Mouse (Mus musculus) 3134 (cell line): ENCODE results near the gene Igsf10.
"Not testable (repeated sequence)": the region's sequence is repeated elsewhere in the genome, so short reads cannot be mapped to it uniquely, and the experiment has no call there.

ENCODE experiments used
- DNase-seq: peaks from one replicate; pipeline ENCODE4 v3.0.0-alpha.2; 2011; ENCODE audit warnings: low spot score; ENCODE audit not compliant: insufficient read length; ENCODE audit errors: extremely low read depth

The Igsf10 gene

GRCm38 (mm10) chr3:59344065-59344905, at the start of gene Igsf10:
TSS of gene Igsf10 (minus strand) at chr3:59344394.
- DNase-seq: peak; percentile 4

- no peak for DNase-seq
These were observed 41.4 kb upstream of the Igsf10 start for GRCm38 (mm10) chr3:59385553-59385952.

- no peak for DNase-seq
These were observed 40.8 kb upstream of the Igsf10 start for GRCm38 (mm10) chr3:59385000-59385399.

- no peak for DNase-seq
These were observed 40.1 kb upstream of the Igsf10 start for GRCm38 (mm10) chr3:59384321-59384720.

- not testable (repeated sequence) for DNase-seq
These were observed 34.6 kb upstream of the Igsf10 start for GRCm38 (mm10) chr3:59378791-59379190.

GRCm38 (mm10) chr3:59361895-59362294, 17.7 kb upstream of the Igsf10 start:
- DNase-seq: no peak

GRCm38 (mm10) chr3:59360102-59360501, 15.9 kb upstream of the Igsf10 start:
- DNase-seq: no peak

GRCm38 (mm10) chr3:59354156-59354555, 10.0 kb upstream of the Igsf10 start:
- DNase-seq: peak; percentile 5

- no peak for DNase-seq
These were observed 7.6 kb upstream of the Igsf10 start for GRCm38 (mm10) chr3:59351768-59352167.

GRCm38 (mm10) chr3:59343026-59343425, 1.2 kb downstream of the Igsf10 start:
- no peak for DNase-seq

GRCm38 (mm10) chr3:59341647-59342427, 2.4 kb downstream of the Igsf10 start:
- DNase-seq: no peak

GRCm38 (mm10) chr3:59328526-59328925, 15.7 kb downstream of the Igsf10 start:
- no peak for DNase-seq

- peak; percentile 16 for DNase-seq
These were observed 22.8 kb downstream of the Igsf10 start for GRCm38 (mm10) chr3:59321278-59321876.

GRCm38 (mm10) chr3:59316077-59316476, 28.1 kb downstream of the Igsf10 start:
- DNase-seq: no peak

GRCm38 (mm10) chr3:59312610-59313009, 31.6 kb downstream of the Igsf10 start:
- DNase-seq: peak; percentile 59

GRCm38 (mm10) chr3:59305518-59305917, 38.7 kb downstream of the Igsf10 start:
- no peak for DNase-seq

GRCm38 (mm10) chr3:59304944-59305343, 39.2 kb downstream of the Igsf10 start:
- peak; percentile 26 for DNase-seq

- no peak for DNase-seq
These were observed 46.5 kb downstream of the Igsf10 start for GRCm38 (mm10) chr3:59297653-59298052.

- peak; percentile 70 for DNase-seq
These were observed 47.5 kb downstream of the Igsf10 start for GRCm38 (mm10) chr3:59296563-59297130.

GRCm38 (mm10) chr3:59295699-59296562, 48.3 kb downstream of the Igsf10 start:
- DNase-seq: peak; percentile 87
